Mouse (Mus musculus): ENCODE results near the gene Tmem117.

- no peak for TF ChIP-seq POLR2A (IDR thresholded peaks at IDR 0.05; ENCODE audit: borderline replicate concordance, low read depth, low read length)
- TF ChIP-seq CTCF (IDR thresholded peaks at IDR 0.05; ENCODE audit: low read depth, low read length), result no peak
Observed at GRCm38 (mm10) chr15:94885026-94885425, 256.0 kb downstream of the Tmem117 start.

Measured in bone marrow macrophage, adult 2 months (primary cell).